Mouse (Mus musculus) embryonic fibroblast, embryonic 13.5 days (primary cell): ENCODE data around the gene Dnase1l3.

ENCODE experiments used
- CTCF ChIP-seq: IDR thresholded peaks from 2 replicates; pipeline ENCODE4 v1.5.1; 2011; ENCODE audit warnings: mild to moderate bottlenecking, control low read depth, low read length, moderate library complexity, borderline replicate concordance; ENCODE audit not compliant: insufficient read depth
- POLR2A ChIP-seq: IDR thresholded peaks from 2 replicates; pipeline ENCODE4 v1.6.1; 2011; ENCODE audit warnings: low read depth, mild to moderate bottlenecking, control low read depth, low read length, moderate library complexity

- TF ChIP-seq CTCF: no peak
- no peak for TF ChIP-seq POLR2A
Observed at GRCm38 (mm10) chr14:7952610-7953254, 41.6 kb downstream of the Dnase1l3 start.
